Mouse (Mus musculus) heart, embryonic 11.5 days (tissue): ENCODE measurements around the gene Adgrf5. TPM values are rescaled to one million over a fixed set of nuclear protein-coding genes. Genes with fewer than 3 reads are reported as not detected.

Source experiments
- ATAC-seq: fragments of 200-750 bp; cut with Nextera tagmentation; replicated peaks from 2 replicates; pipeline ENCODE4 v1.8.0; 2017; ENCODE audit warnings: moderate library complexity; ENCODE audit not compliant: insufficient number of reproducible peaks, low FRiP score, low TSS enrichment
- H3K27ac ChIP-seq: fragments of 300-500 bp; sonication (generic); 2 replicates; pipeline ENCODE4 v1.5.1; 2014; ENCODE audit warnings: mild to moderate bottlenecking, low read depth, low read length
- H3K27me3 ChIP-seq: fragments of 300-500 bp; sonication (generic); 2 replicates; pipeline ENCODE4 v1.6.1; 2014; ENCODE audit warnings: mild to moderate bottlenecking, low read length, mixed read lengths; ENCODE audit not compliant: control insufficient read depth, insufficient read depth
- H3K36me3 ChIP-seq: fragments of 300-500 bp; sonication (generic); 2 replicates; pipeline ENCODE4 v1.6.1; 2014; ENCODE audit warnings: mild to moderate bottlenecking, low read length, moderate library complexity, mixed read lengths; ENCODE audit not compliant: control insufficient read depth, insufficient read depth
- H3K4me1 ChIP-seq: fragments of 300-500 bp; sonication (generic); 2 replicates; pipeline ENCODE4 v1.6.1; 2014; ENCODE audit warnings: low read length; ENCODE audit not compliant: control insufficient read depth, insufficient read depth
- H3K4me2 ChIP-seq: fragments of 300-500 bp; sonication (generic); 2 replicates; pipeline ENCODE4 v1.6.1; 2014; ENCODE audit warnings: mild to moderate bottlenecking, moderate library complexity
- H3K4me3 ChIP-seq: fragments of 300-500 bp; sonication (generic); 2 replicates; pipeline ENCODE4 v1.5.1; 2014; ENCODE audit warnings: low read depth, low read length
- H3K9ac ChIP-seq: fragments of 300-500 bp; sonication (generic); 2 replicates; pipeline ENCODE4 v1.6.1; 2014; ENCODE audit warnings: mild to moderate bottlenecking, low read depth, low read length, moderate library complexity
- H3K9me3 ChIP-seq: fragments of 300-500 bp; sonication (generic); replicated peaks from 2 replicates; pipeline ENCODE4 v1.6.1; 2016; ENCODE audit warnings: low read length; ENCODE audit not compliant: control insufficient read depth
- WGBS: fragments of 180-500 bp; shearing (Covaris S2); extraction: QIAGEN DNeasy Blood & Tissue Kit; methylation state at CpG from one replicate; pipeline ENCODE4 v1.1.7; 2014; ENCODE audit not compliant: insufficient replicate concordance; 5-methylcytosine and 5-hydroxymethylcytosine counted together
- polyA plus RNA-seq: library from polyadenylated mRNA; unstranded; fragments of >200 nt; fragmentation: Nextera tagmentation; extraction: Ambion mirVana; gene quantifications from 2 replicates; pipeline ENCODE4 v1.2.1, GENCODE M21; 2014

Adgrf5 gene
- polyA plus RNA-seq, 1 experiment from 2014 or later = 13.9 TPM

- ATAC-seq = no peak; the same call in 1 of the 2 replicates
- H3K9ac ChIP-seq = no peak overlapping the region
- peaks cover 5% of the 10 kb centered on the region; the same call in 1 of the 2 replicates for H3K27me3 ChIP-seq
- H3K9me3 ChIP-seq = no peaks in the 10 kb centered on the region
- no peak overlapping the region for H3K27ac ChIP-seq
- H3K36me3 ChIP-seq = no peaks in the 10 kb centered on the region
- H3K4me2 ChIP-seq = no peak overlapping the region
- WGBS = 52% methylated on average over 6 of the region's 6 CpGs
- no peak overlapping the region for H3K4me3 ChIP-seq
- H3K4me1 ChIP-seq = peaks cover 12% of the 10 kb centered on the region; the same call in 1 of the 2 replicates
Observed at GRCm38 (mm10) chr17:43365297-43365696, 5.0 kb downstream of the Adgrf5 start.

GRCm38 (mm10) chr17:43366486-43366885 is 6.2 kb downstream of the Adgrf5 start:
- Histone ChIP-seq H3K9ac (no peak overlapping the region), H3K4me2 (no peak overlapping the region), H3K9me3 (no peaks in the 10 kb centered on the region; the same call in 1 of the 2 replicates), H3K4me3 (no peak overlapping the region), H3K36me3 (no peaks in the 10 kb centered on the region), H3K27ac (no peak overlapping the region), H3K27me3 (no peaks in the 10 kb centered on the region), H3K4me1 (peaks cover 12% of the 10 kb centered on the region; the same call in 1 of the 2 replicates)
- 33% methylated on average over 9 of the region's 9 CpGs for WGBS
- ATAC-seq = 0 out of 2 replicates have a peak, but pooled peaks have one; percentile 41

- Histone ChIP-seq H3K27me3 (no peaks in the 10 kb centered on the region), H3K27ac (0 out of 2 replicates have a peak overlapping the region, but pooled peaks have one; percentile 35), H3K4me1 (peaks cover 12% of the 10 kb centered on the region; the same call in 1 of the 2 replicates), H3K4me3 (no peak overlapping the region), H3K4me2 (no peak overlapping the region), H3K9ac (no peak overlapping the region), H3K9me3 (no peaks in the 10 kb centered on the region; the same call in 1 of the 2 replicates), H3K36me3 (no peaks in the 10 kb centered on the region)
- ATAC-seq = no peak
- 54% methylated on average over 5 of the region's 5 CpGs for WGBS
Observed at GRCm38 (mm10) chr17:43368171-43368576, 7.9 kb downstream of the Adgrf5 start.

GRCm38 (mm10) chr17:43372604-43373003 is 12.4 kb downstream of the Adgrf5 start:
- Histone ChIP-seq H3K4me3 (no peak overlapping the region), H3K4me1 (no peaks in the 10 kb centered on the region), H3K9me3 (no peaks in the 10 kb centered on the region; the same call in 1 of the 2 replicates), H3K36me3 (no peaks in the 10 kb centered on the region), H3K27me3 (no peaks in the 10 kb centered on the region), H3K9ac (no peak overlapping the region), H3K4me2 (no peak overlapping the region), H3K27ac (no peak overlapping the region)
- WGBS = 67% methylated on average over 4 of the region's 4 CpGs
- no peak for ATAC-seq

GRCm38 (mm10) chr17:43374020-43374419 is 13.8 kb downstream of the Adgrf5 start:
- Histone ChIP-seq H3K9ac (no peak overlapping the region), H3K4me1 (no peaks in the 10 kb centered on the region), H3K9me3 (no peaks in the 10 kb centered on the region; the same call in 1 of the 2 replicates), H3K27me3 (no peaks in the 10 kb centered on the region), H3K4me2 (no peak overlapping the region), H3K4me3 (no peak overlapping the region), H3K27ac (0 out of 2 replicates have a peak overlapping the region, but pooled peaks have one; percentile 50), H3K36me3 (no peaks in the 10 kb centered on the region)
- WGBS = 33% methylated on average over 4 of the region's 4 CpGs
- ATAC-seq = no peak

- no peak overlapping the region for H3K27ac ChIP-seq
Observed at GRCm38 (mm10) chr17:43376527-43376926, 16.3 kb downstream of the Adgrf5 start.

GRCm38 (mm10) chr17:43378703-43379102 is 18.5 kb downstream of the Adgrf5 start:
- 55% methylated on average over 5 of the region's 5 CpGs for WGBS
- Histone ChIP-seq H3K4me1 (no peaks in the 10 kb centered on the region), H3K4me3 (no peak overlapping the region), H3K36me3 (no peaks in the 10 kb centered on the region), H3K4me2 (no peak overlapping the region), H3K9me3 (no peaks in the 10 kb centered on the region), H3K9ac (no peak overlapping the region), H3K27ac (no peak overlapping the region), H3K27me3 (no peaks in the 10 kb centered on the region)
- ATAC-seq = no peak

More at GRCm38 (mm10) chr17:43376527-43376926, 16.3 kb downstream of the Adgrf5 start:
- Histone ChIP-seq H3K4me3 (no peak overlapping the region), H3K9me3 (no peaks in the 10 kb centered on the region), H3K27me3 (no peaks in the 10 kb centered on the region), H3K9ac (no peak overlapping the region), H3K4me1 (no peaks in the 10 kb centered on the region), H3K4me2 (no peak overlapping the region), H3K36me3 (no peaks in the 10 kb centered on the region)
- no peak for ATAC-seq
- 44% methylated on average over 5 of the region's 5 CpGs for WGBS

- Histone ChIP-seq H3K27me3 (no peaks in the 10 kb centered on the region), H3K27ac (no peak overlapping the region), H3K4me2 (no peak overlapping the region), H3K36me3 (no peaks in the 10 kb centered on the region), H3K4me1 (peaks cover 9% of the 10 kb centered on the region), H3K4me3 (no peak overlapping the region), H3K9me3 (no peaks in the 10 kb centered on the region), H3K9ac (no peak overlapping the region)
- WGBS = 89% methylated on average over 5 of the region's 5 CpGs
- no peak for ATAC-seq
Observed at GRCm38 (mm10) chr17:43386331-43386730, 26.1 kb downstream of the Adgrf5 start.

GRCm38 (mm10) chr17:43387171-43387570 is 26.9 kb downstream of the Adgrf5 start:
- no peak overlapping the region for H3K27ac ChIP-seq
- no peak overlapping the region for H3K4me2 ChIP-seq
- no peak for ATAC-seq
- no peak overlapping the region for H3K9ac ChIP-seq
- peaks cover 9% of the 10 kb centered on the region for H3K4me1 ChIP-seq
- no peaks in the 10 kb centered on the region for H3K9me3 ChIP-seq
- WGBS = 15% methylated on average over 3 of the region's 3 CpGs
- no peaks in the 10 kb centered on the region for H3K36me3 ChIP-seq
- no peak overlapping the region for H3K4me3 ChIP-seq
- H3K27me3 ChIP-seq = no peaks in the 10 kb centered on the region
